Mouse (Mus musculus) liver, postnatal 0 days (tissue): ENCODE measurements at regions not wholly inside any gene's neighbourhood (a gene's known extent, or its start where the extent isn't known, plus 50 kb on each side); places are given as distances from the start of the nearest gene placed in this dataset.

Source experiments
- ATAC-seq: fragments of 200-750 bp; cut with Nextera tagmentation; 2 replicates; pipeline ENCODE4 v1.8.0; 2017; ENCODE audit warnings: mild to moderate bottlenecking, moderate library complexity
- DNase-seq: peaks from one replicate; pipeline ENCODE4 v3.0.0-alpha.2; 2016
- H3K27ac ChIP-seq: fragments of 300-500 bp; sonication (generic); 2 replicates; pipeline ENCODE4 v1.5.1; 2014; ENCODE audit warnings: antibody characterized with exemption, moderate library complexity, mild to moderate bottlenecking, low read depth
- H3K27me3 ChIP-seq: fragments of 300-500 bp; sonication (generic); 2 replicates; pipeline ENCODE4 v1.6.1; 2014; ENCODE audit warnings: low read length, control low read depth, mixed read lengths; ENCODE audit not compliant: insufficient read depth
- H3K36me3 ChIP-seq: fragments of 300-500 bp; sonication (generic); replicated peaks from 2 replicates; pipeline ENCODE4 v1.6.1; 2014; ENCODE audit warnings: mild to moderate bottlenecking, control low read depth, low read length, moderate library complexity, mixed read lengths; ENCODE audit not compliant: insufficient read depth
- H3K4me1 ChIP-seq: fragments of 300-500 bp; sonication (generic); 2 replicates; pipeline ENCODE4 v1.6.1; 2014; ENCODE audit warnings: antibody characterized with exemption, mild to moderate bottlenecking, control low read depth; ENCODE audit not compliant: insufficient read depth
- H3K4me2 ChIP-seq: fragments of 300-500 bp; sonication (generic); 2 replicates; pipeline ENCODE4 v1.6.1; 2014; ENCODE audit warnings: low read depth, mild to moderate bottlenecking, low read length, moderate library complexity, mixed read lengths
- H3K4me3 ChIP-seq: fragments of 300-500 bp; sonication (generic); 2 replicates; pipeline ENCODE4 v1.5.1; 2014; ENCODE audit warnings: low read depth, low read length
- H3K9ac ChIP-seq: fragments of 300-500 bp; sonication (generic); replicated peaks from 2 replicates; pipeline ENCODE4 v1.6.1; 2014; ENCODE audit warnings: mild to moderate bottlenecking, moderate library complexity
- H3K9me3 ChIP-seq: fragments of 300-500 bp; sonication (generic); 2 replicates; pipeline ENCODE4 v1.6.1; 2016; ENCODE audit warnings: mild to moderate bottlenecking, control low read depth, low read length, mixed read lengths
- CTCF ChIP-seq: sonication (generic); IDR thresholded peaks from 2 replicates; pipeline ENCODE4 v1.5.1; 2016; ENCODE audit warnings: antibody characterized with exemption, low read depth
- EP300 ChIP-seq: IDR thresholded peaks from 2 replicates; pipeline ENCODE4 v1.6.1; 2016; ENCODE audit warnings: antibody characterized with exemption, low read depth, mild to moderate bottlenecking
- WGBS: fragments of 180-500 bp; shearing (Covaris S2); extraction: QIAGEN DNeasy Blood & Tissue Kit; methylation state at CpG from one replicate; pipeline ENCODE4 v1.1.7; 2014; ENCODE audit not compliant: insufficient replicate concordance; 5-methylcytosine and 5-hydroxymethylcytosine counted together

- H3K9me3 ChIP-seq, result no peaks in the 10 kb centered on the region
- no peaks in the 10 kb centered on the region for H3K27me3 ChIP-seq
- H3K36me3 ChIP-seq, result no peaks in the 10 kb centered on the region
- TF ChIP-seq CTCF (no peak), EP300 (no peak)
- no peak overlapping the region for H3K4me2 ChIP-seq
- 45% methylated on average over 5 of the region's 5 CpGs for WGBS
- no peak for DNase-seq
- no peaks in the 10 kb centered on the region for H3K4me1 ChIP-seq
- no peak overlapping the region for H3K9ac ChIP-seq
- H3K4me3 ChIP-seq, result no peak overlapping the region
- no peak for ATAC-seq
- H3K27ac ChIP-seq, result no peak overlapping the region
These were observed 115.7 kb upstream of the Prr23a1 start for GRCm38 (mm10) chr9:98726638-98727037.

- Histone ChIP-seq H3K27ac (no peak overlapping the region), H3K4me2 (no peak overlapping the region), H3K36me3 (no peaks in the 10 kb centered on the region), H3K4me3 (no peak overlapping the region), H3K27me3 (no peaks in the 10 kb centered on the region), H3K9me3 (peaks cover 3% of the 10 kb centered on the region; the same call in 1 of the 2 replicates), H3K4me1 (no peaks in the 10 kb centered on the region), H3K9ac (no peak overlapping the region)
- no peak for ATAC-seq
- TF ChIP-seq EP300 (no peak), CTCF (no peak)
- WGBS, result 56% methylated on average over 3 of the region's 3 CpGs
- DNase-seq, result no peak
These were observed 119.4 kb upstream of the Prr23a1 start for GRCm38 (mm10) chr9:98722885-98723284.

GRCm38 (mm10) chr9:98721381-98721780, 119.9 kb upstream of the Mrps22 start:
- no peaks in the 10 kb centered on the region for H3K27me3 ChIP-seq
- no peaks in the 10 kb centered on the region for H3K4me1 ChIP-seq
- no peak overlapping the region for H3K9ac ChIP-seq
- WGBS, result 76% methylated on average over 5 of the region's 5 CpGs
- peaks cover 3% of the 10 kb centered on the region; the same call in 1 of the 2 replicates for H3K9me3 ChIP-seq
- ATAC-seq (no peak), DNase-seq (no peak)
- no peaks in the 10 kb centered on the region for H3K36me3 ChIP-seq
- no peak for TF ChIP-seq CTCF
- TF ChIP-seq EP300, result no peak
- no peak overlapping the region for H3K4me3 ChIP-seq
- H3K27ac ChIP-seq, result no peak overlapping the region
- H3K4me2 ChIP-seq, result no peak overlapping the region

- no peaks in the 10 kb centered on the region for H3K27me3 ChIP-seq
- no peak for TF ChIP-seq EP300
- TF ChIP-seq CTCF, result no peak
- no peaks in the 10 kb centered on the region for H3K36me3 ChIP-seq
- peaks cover 3% of the 10 kb centered on the region; the same call in 1 of the 2 replicates for H3K9me3 ChIP-seq
- no peak overlapping the region for H3K4me2 ChIP-seq
- H3K4me1 ChIP-seq, result no peaks in the 10 kb centered on the region
- H3K27ac ChIP-seq, result no peak overlapping the region
- no peak overlapping the region for H3K9ac ChIP-seq
- DNase-seq (no peak), ATAC-seq (no peak)
- no peak overlapping the region for H3K4me3 ChIP-seq
- WGBS, result 61% methylated on average over 11 of the region's 11 CpGs
These were observed 116.3 kb upstream of the Mrps22 start for GRCm38 (mm10) chr9:98717701-98718270.

GRCm38 (mm10) chr9:98714661-98715060, 113.2 kb upstream of the Mrps22 start:
- H3K4me2 ChIP-seq, result no peak overlapping the region
- H3K4me1 ChIP-seq, result no peaks in the 10 kb centered on the region
- no peak for TF ChIP-seq CTCF
- TF ChIP-seq EP300, result no peak
- no peak for ATAC-seq
- no peaks in the 10 kb centered on the region for H3K36me3 ChIP-seq
- no peak overlapping the region for H3K27ac ChIP-seq
- peaks cover under 1% of the 10 kb centered on the region; the same call in 1 of the 2 replicates for H3K9me3 ChIP-seq
- DNase-seq, result no peak
- H3K9ac ChIP-seq, result no peak overlapping the region
- H3K4me3 ChIP-seq, result no peak overlapping the region
- 68% methylated on average over 9 of the region's 9 CpGs for WGBS
- H3K27me3 ChIP-seq, result no peaks in the 10 kb centered on the region

- no peak for ATAC-seq
- 79% methylated on average over 7 of the region's 7 CpGs for WGBS
These were observed 111.4 kb upstream of the Mrps22 start for GRCm38 (mm10) chr9:98712826-98713225.

More at GRCm38 (mm10) chr9:98712826-98713225, 111.4 kb upstream of the Mrps22 start:
- TF ChIP-seq EP300 (no peak), CTCF (no peak)
- Histone ChIP-seq H3K27ac (no peak overlapping the region), H3K4me2 (no peak overlapping the region), H3K27me3 (no peaks in the 10 kb centered on the region), H3K36me3 (no peaks in the 10 kb centered on the region), H3K4me1 (no peaks in the 10 kb centered on the region), H3K4me3 (no peak overlapping the region), H3K9ac (no peak overlapping the region), H3K9me3 (no peaks in the 10 kb centered on the region)
- no peak for DNase-seq
